Mouse (Mus musculus): ENCODE measurements around the gene Nfe2l3. TPM values are rescaled to one million over a fixed set of nuclear protein-coding genes. Genes with fewer than 3 reads are reported as not detected.

Nfe2l3 gene
- polyA plus RNA-seq, 1 experiment from 2014 or later, result 1.4 TPM

- Histone ChIP-seq H3K4me3 (replicated peaks) (no peak overlapping the region), H3K36me3 (no peaks in the 10 kb centered on the region), H3K27ac (peak overlapping the region; percentile 68), H3K9ac (replicated peaks) (no peak overlapping the region), H3K9me3 (peaks cover 10% of the 10 kb centered on the region; the same call in 1 of the 2 replicates), H3K27me3 (no peaks in the 10 kb centered on the region), H3K4me2 (no peak overlapping the region), H3K4me1 (replicated peaks) (peaks cover 9% of the 10 kb centered on the region; the same call in 1 of the 2 replicates)
- WGBS, result 40% methylated on average over 2 of the region's 2 CpGs
- ATAC-seq (ENCODE audit: insufficient number of reproducible peaks, insufficient read depth, low FRiP score, low TSS enrichment, low read depth), result no peak
Measured at GRCm38 (mm10) chr6:51489787-51490186, 57.3 kb downstream of the Nfe2l3 start.

GRCm38 (mm10) chr6:51497321-51498111, 65.0 kb downstream of the Nfe2l3 start:
- Histone ChIP-seq H3K27ac (no peak overlapping the region), H3K4me1 (replicated peaks) (no peaks in the 10 kb centered on the region), H3K9me3 (no peaks in the 10 kb centered on the region), H3K27me3 (no peaks in the 10 kb centered on the region), H3K4me2 (no peak overlapping the region), H3K4me3 (replicated peaks) (no peak overlapping the region), H3K9ac (replicated peaks) (no peak overlapping the region), H3K36me3 (no peaks in the 10 kb centered on the region)
- ATAC-seq (ENCODE audit: insufficient number of reproducible peaks, insufficient read depth, low FRiP score, low TSS enrichment, low read depth), result no peak
- WGBS, result 61% methylated on average over 8 of the region's 8 CpGs

- Histone ChIP-seq H3K4me2 (no peak overlapping the region), H3K9me3 (no peaks in the 10 kb centered on the region), H3K4me3 (replicated peaks) (no peak overlapping the region), H3K27me3 (no peaks in the 10 kb centered on the region), H3K4me1 (replicated peaks) (peaks cover 23% of the 10 kb centered on the region; the same call in 1 of the 2 replicates), H3K36me3 (no peaks in the 10 kb centered on the region), H3K9ac (replicated peaks) (no peak overlapping the region), H3K27ac (no peak overlapping the region)
- WGBS, result 74% methylated on average over 1 of the region's 1 CpGs
- no peak for ATAC-seq (ENCODE audit: insufficient number of reproducible peaks, insufficient read depth, low FRiP score, low TSS enrichment, low read depth)
Measured at GRCm38 (mm10) chr6:51505671-51506070, 73.2 kb downstream of the Nfe2l3 start.

- no peaks in the 10 kb centered on the region for H3K36me3 ChIP-seq
- H3K27ac ChIP-seq, result peak overlapping the region; percentile 5; the same call in 1 of the 2 replicates
- H3K27me3 ChIP-seq, result no peaks in the 10 kb centered on the region
- peaks cover 23% of the 10 kb centered on the region; the same call in 1 of the 2 replicates for H3K4me1 ChIP-seq (replicated peaks)
- H3K9me3 ChIP-seq, result no peaks in the 10 kb centered on the region
- no peak overlapping the region for H3K4me3 ChIP-seq (replicated peaks)
- no peak for ATAC-seq (ENCODE audit: insufficient number of reproducible peaks, insufficient read depth, low FRiP score, low TSS enrichment, low read depth)
- H3K9ac ChIP-seq (replicated peaks), result no peak overlapping the region
- no peak overlapping the region for H3K4me2 ChIP-seq
- 57% methylated on average over 2 of the region's 2 CpGs for WGBS
Measured at GRCm38 (mm10) chr6:51507556-51507955, 75.1 kb downstream of the Nfe2l3 start.

Other genes with a start within 250 kb of the Nfe2l3 start
- gene Hnrnpa2b1, start 37.2 kb downstream of the Nfe2l3 start, polyA plus RNA-seq (2016; fragmentation: Nextera tagmentation; extraction: Ambion mirVana), result 2,291 and 2,602 TPM in 2 replicates
- gene Cbx3, start 37.7 kb downstream of the Nfe2l3 start, polyA plus RNA-seq (2016; fragmentation: Nextera tagmentation; extraction: Ambion mirVana), result 622 TPM in 2 replicates
- 15.3 and 17.3 TPM in 2 replicates for gene Snx10, start 91.2 kb downstream of the Nfe2l3 start, polyA plus RNA-seq (2016; fragmentation: Nextera tagmentation; extraction: Ambion mirVana)